Comparison of ENCODE assay signal across 8 mouse cellular contexts in the genomic region with DNA sequence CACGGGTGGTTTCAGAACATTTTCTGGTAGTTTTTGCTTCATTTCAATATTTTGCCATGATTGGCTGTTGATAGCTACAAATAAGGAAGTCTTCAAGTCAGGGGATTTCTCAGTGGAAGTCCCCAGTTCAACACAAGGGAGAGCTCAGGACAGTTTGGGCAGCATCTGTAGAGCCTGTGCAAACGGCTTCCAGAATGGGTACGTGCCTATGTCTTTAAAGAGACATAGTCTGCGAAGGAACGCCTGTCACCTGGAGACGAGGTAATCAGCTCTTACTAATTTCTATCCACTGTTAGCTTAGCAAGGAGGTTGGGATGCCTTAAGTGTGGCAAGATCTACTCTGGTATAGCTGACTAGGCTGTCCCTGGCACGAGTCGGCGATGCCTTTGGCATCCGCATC. TPM values are rescaled to one million over a fixed set of nuclear protein-coding genes. Genes with fewer than 3 reads are reported as not detected.
DNase-seq lines count a peak whose midpoint lies in the region; ATAC-seq and TF ChIP-seq lines count a peak whose summit lies in the region.

Tank (plus strand) TSS at position 153 of the 400 bp plus-strand sequence.

- no peaks in the 10 kb centered on the region for H3K9me3 ChIP-seq in lung, embryonic 14.5 days (ENCODE audit: low read depth, low read length)
- H3K9me3 ChIP-seq in embryonic facial prominence, embryonic 13.5 days, result no peaks in the 10 kb centered on the region
- H3K9me3 ChIP-seq in heart, embryonic 12.5 days (replicated peaks), result no peaks in the 10 kb centered on the region

- H3K4me3 ChIP-seq in lung, embryonic 14.5 days (ENCODE audit: low read depth, low read length), result no peak within 1 kb of the TSS
- no peak within 1 kb of the TSS for H3K4me3 ChIP-seq in embryonic facial prominence, embryonic 13.5 days
- no peak within 1 kb of the TSS for H3K4me3 ChIP-seq in heart, embryonic 12.5 days

- whole genome bisulfite sequencing in lung, embryonic 14.5 days, result 78% methylated on average over 10 of the region's 10 CpGs
- WGBS in embryonic facial prominence, embryonic 13.5 days, result 82% methylated on average over 10 of the region's 10 CpGs
- 81% methylated on average over 10 of the region's 10 CpGs for WGBS in heart, embryonic 12.5 days

- H3K4me1 ChIP-seq in lung, embryonic 14.5 days (ENCODE audit: insufficient read depth), result 0 out of 2 replicates have a peak, but pooled peaks cover 3% of the 10 kb centered on the region
- H3K4me1 ChIP-seq in embryonic facial prominence, embryonic 13.5 days, result peaks cover 3% of the 10 kb centered on the region; the same call in 1 of the 2 replicates
- no peaks in the 10 kb centered on the region for H3K4me1 ChIP-seq in heart, embryonic 12.5 days (replicated peaks)

- H3K27me3 ChIP-seq in lung, embryonic 14.5 days (ENCODE audit: insufficient read depth, low read length), result no peaks in the 10 kb centered on the region
- no peaks in the 10 kb centered on the region for H3K27me3 ChIP-seq in embryonic facial prominence, embryonic 13.5 days
- H3K27me3 ChIP-seq in heart, embryonic 12.5 days (replicated peaks), result no peaks in the 10 kb centered on the region

- intact Hi-C loops in left cerebral cortex, postnatal 10 days (cut with DNase I), result no loop called here

- TF ChIP-seq CTCF in lung, embryonic 14.5 days (IDR thresholded peaks at IDR 0.05; ENCODE audit: low read depth), result no peak

- no peak within 1 kb of the TSS for H3K4me2 ChIP-seq in lung, embryonic 14.5 days
- H3K4me2 ChIP-seq in embryonic facial prominence, embryonic 13.5 days, result no peak within 1 kb of the TSS
- H3K4me2 ChIP-seq in heart, embryonic 12.5 days, result no peak within 1 kb of the TSS

- no peak within 1 kb of the TSS for H3K27ac ChIP-seq in lung, embryonic 14.5 days (ENCODE audit: low read depth)
- no peak within 1 kb of the TSS for H3K27ac ChIP-seq in embryonic facial prominence, embryonic 13.5 days
- no peak within 1 kb of the TSS for H3K27ac ChIP-seq in heart, embryonic 12.5 days (ENCODE audit: poor library complexity, severe bottlenecking)

- H3K36me3 ChIP-seq in lung, embryonic 14.5 days (ENCODE audit: insufficient read depth), result no peaks in the 10 kb centered on the region
- no peaks in the 10 kb centered on the region for H3K36me3 ChIP-seq in embryonic facial prominence, embryonic 13.5 days
- H3K36me3 ChIP-seq in heart, embryonic 12.5 days, result no peaks in the 10 kb centered on the region

- ATAC-seq in lung, embryonic 14.5 days (ENCODE audit: insufficient read depth), result no peak
- ATAC-seq in embryonic facial prominence, embryonic 13.5 days (ENCODE audit: insufficient number of reproducible peaks, insufficient read depth, low FRiP score, low TSS enrichment, low read depth), result no peak
- ATAC-seq in heart, embryonic 12.5 days (ENCODE audit: insufficient number of reproducible peaks, low FRiP score), result no peak
- ATAC-seq in monocyte, adult 5-6 weeks (replicated peaks; ENCODE audit: insufficient number of reproducible peaks, low FRiP score, low TSS enrichment, poor library complexity, severe bottlenecking), result peak; percentile 95
- no peak for ATAC-seq in cerebellum, adult (ENCODE audit: insufficient number of reproducible peaks, low FRiP score, low TSS enrichment)

- no peak for DNase-seq in lung, embryonic 14.5 days
- no peak for DNase-seq in lung, adult 18-20 months
- DNase-seq in left cerebral cortex, postnatal 10 days (ENCODE audit: extremely low spot score in 1 of 2, low spot score in 2 of 2), result no peak
- DNase-seq in kidney, adult 11 months, result no peak

- H3K9ac ChIP-seq in lung, embryonic 14.5 days, result no peak within 1 kb of the TSS
- no peak within 1 kb of the TSS for H3K9ac ChIP-seq in embryonic facial prominence, embryonic 13.5 days
- H3K9ac ChIP-seq in heart, embryonic 12.5 days, result no peak within 1 kb of the TSS

RNA-seq across cellular contexts. Expression of gene Tank, which starts in this region (rescaled TPM):
- polyA plus RNA-seq in lung, embryonic 14.5 days (2014; fragmentation: Nextera tagmentation; extraction: Ambion mirVana), result 32.5 TPM in 2 replicates
- polyA plus RNA-seq in embryonic facial prominence, embryonic 13.5 days (2015; fragmentation: Nextera tagmentation; extraction: Ambion mirVana), result 32.0 and 34.7 TPM in 2 replicates
- polyA plus RNA-seq in heart, embryonic 12.5 days (2016; fragmentation: Nextera tagmentation; extraction: Ambion mirVana), result 25.0 and 28.0 TPM in 2 replicates
- 10 to 100 TPM; 24.2 TPM for total RNA-seq in left cerebral cortex, postnatal 10 days (2021)
- 112 to 165 TPM (median 154 TPM) in 3 replicates for total RNA-seq in monocyte, adult 5-6 weeks (2017)
